Mouse (Mus musculus) liver, postnatal 0 days (tissue): ENCODE measurements at regions not wholly inside any gene's neighbourhood (a gene's known extent, or its start where the extent isn't known, plus 50 kb on each side); places are given as distances from the start of the nearest gene placed in this dataset.

Source experiments
- ATAC-seq: fragments of 200-750 bp; cut with Nextera tagmentation; 2 replicates; pipeline ENCODE4 v1.8.0; 2017; ENCODE audit warnings: mild to moderate bottlenecking, moderate library complexity
- DNase-seq: peaks from one replicate; pipeline ENCODE4 v3.0.0-alpha.2; 2016
- H3K27ac ChIP-seq: fragments of 300-500 bp; sonication (generic); 2 replicates; pipeline ENCODE4 v1.5.1; 2014; ENCODE audit warnings: antibody characterized with exemption, moderate library complexity, mild to moderate bottlenecking, low read depth
- H3K27me3 ChIP-seq: fragments of 300-500 bp; sonication (generic); 2 replicates; pipeline ENCODE4 v1.6.1; 2014; ENCODE audit warnings: low read length, control low read depth, mixed read lengths; ENCODE audit not compliant: insufficient read depth
- H3K36me3 ChIP-seq: fragments of 300-500 bp; sonication (generic); replicated peaks from 2 replicates; pipeline ENCODE4 v1.6.1; 2014; ENCODE audit warnings: mild to moderate bottlenecking, control low read depth, low read length, moderate library complexity, mixed read lengths; ENCODE audit not compliant: insufficient read depth
- H3K4me1 ChIP-seq: fragments of 300-500 bp; sonication (generic); 2 replicates; pipeline ENCODE4 v1.6.1; 2014; ENCODE audit warnings: antibody characterized with exemption, mild to moderate bottlenecking, control low read depth; ENCODE audit not compliant: insufficient read depth
- H3K4me2 ChIP-seq: fragments of 300-500 bp; sonication (generic); 2 replicates; pipeline ENCODE4 v1.6.1; 2014; ENCODE audit warnings: low read depth, mild to moderate bottlenecking, low read length, moderate library complexity, mixed read lengths
- H3K4me3 ChIP-seq: fragments of 300-500 bp; sonication (generic); 2 replicates; pipeline ENCODE4 v1.5.1; 2014; ENCODE audit warnings: low read depth, low read length
- H3K9ac ChIP-seq: fragments of 300-500 bp; sonication (generic); replicated peaks from 2 replicates; pipeline ENCODE4 v1.6.1; 2014; ENCODE audit warnings: mild to moderate bottlenecking, moderate library complexity
- H3K9me3 ChIP-seq: fragments of 300-500 bp; sonication (generic); 2 replicates; pipeline ENCODE4 v1.6.1; 2016; ENCODE audit warnings: mild to moderate bottlenecking, control low read depth, low read length, mixed read lengths
- CTCF ChIP-seq: sonication (generic); IDR thresholded peaks from 2 replicates; pipeline ENCODE4 v1.5.1; 2016; ENCODE audit warnings: antibody characterized with exemption, low read depth
- EP300 ChIP-seq: IDR thresholded peaks from 2 replicates; pipeline ENCODE4 v1.6.1; 2016; ENCODE audit warnings: antibody characterized with exemption, low read depth, mild to moderate bottlenecking
- WGBS: fragments of 180-500 bp; shearing (Covaris S2); extraction: QIAGEN DNeasy Blood & Tissue Kit; methylation state at CpG from one replicate; pipeline ENCODE4 v1.1.7; 2014; ENCODE audit not compliant: insufficient replicate concordance; 5-methylcytosine and 5-hydroxymethylcytosine counted together

DNA sequence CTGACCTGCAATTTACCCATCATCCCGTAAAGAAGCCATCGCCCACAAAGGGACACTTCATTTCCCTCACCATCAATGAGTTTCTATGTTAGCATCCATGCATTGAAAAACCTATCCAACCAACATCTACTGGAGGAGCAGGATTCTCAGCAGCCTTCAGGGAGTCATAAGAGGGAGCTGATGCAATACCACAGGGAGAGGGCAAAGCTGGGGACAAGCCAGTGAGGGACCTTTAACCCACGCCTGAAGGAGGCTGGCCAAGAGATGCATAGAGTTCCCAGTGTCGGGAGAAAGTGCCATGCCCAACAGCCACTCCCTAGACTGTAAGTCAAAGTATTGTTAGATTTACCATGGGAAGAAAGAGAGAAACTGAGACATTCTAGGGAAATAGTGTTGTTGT lies 96.7 kb downstream of the Evx1 start:
- no peak for ATAC-seq
- Histone ChIP-seq H3K4me2 (no peak overlapping the region), H3K27me3 (no peaks in the 10 kb centered on the region), H3K9ac (no peak overlapping the region), H3K36me3 (no peaks in the 10 kb centered on the region), H3K27ac (no peak overlapping the region), H3K4me3 (no peak overlapping the region), H3K9me3 (peaks cover 5% of the 10 kb centered on the region; the same call in 1 of the 2 replicates), H3K4me1 (no peaks in the 10 kb centered on the region)
- WGBS, result 79% methylated on average over 4 of the region's 4 CpGs
- TF ChIP-seq CTCF (no peak), EP300 (no peak)
- DNase-seq, result no peak

DNA sequence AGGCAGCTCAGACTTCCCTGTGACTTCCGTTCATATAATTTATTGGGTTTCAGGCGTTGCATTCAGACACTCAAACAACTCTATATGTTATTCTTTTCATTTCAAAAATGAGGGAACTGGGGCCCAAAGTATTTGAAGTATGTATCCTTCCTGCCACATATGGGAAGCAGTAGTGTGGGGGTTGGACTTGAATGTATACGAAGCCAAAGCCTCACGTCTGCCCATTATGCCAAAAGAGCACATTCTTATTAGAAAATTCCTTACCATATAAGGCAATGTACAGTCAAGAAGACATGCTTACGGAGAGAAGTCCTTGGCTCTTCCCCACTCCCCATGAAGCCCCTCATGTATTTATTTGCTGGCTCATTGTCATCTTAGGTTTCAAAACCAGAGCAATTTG lies 97.4 kb downstream of the Evx1 start:
- H3K4me3 ChIP-seq, result no peak overlapping the region
- no peaks in the 10 kb centered on the region for H3K36me3 ChIP-seq
- H3K4me2 ChIP-seq, result no peak overlapping the region
- peaks cover 5% of the 10 kb centered on the region; the same call in 1 of the 2 replicates for H3K9me3 ChIP-seq
- WGBS, result 67% methylated on average over 5 of the region's 5 CpGs
- TF ChIP-seq CTCF (no peak), EP300 (no peak)
- no peak overlapping the region for H3K27ac ChIP-seq
- no peak for DNase-seq
- no peak overlapping the region for H3K9ac ChIP-seq
- no peaks in the 10 kb centered on the region for H3K27me3 ChIP-seq
- H3K4me1 ChIP-seq, result no peaks in the 10 kb centered on the region
- no peak for ATAC-seq

DNA sequence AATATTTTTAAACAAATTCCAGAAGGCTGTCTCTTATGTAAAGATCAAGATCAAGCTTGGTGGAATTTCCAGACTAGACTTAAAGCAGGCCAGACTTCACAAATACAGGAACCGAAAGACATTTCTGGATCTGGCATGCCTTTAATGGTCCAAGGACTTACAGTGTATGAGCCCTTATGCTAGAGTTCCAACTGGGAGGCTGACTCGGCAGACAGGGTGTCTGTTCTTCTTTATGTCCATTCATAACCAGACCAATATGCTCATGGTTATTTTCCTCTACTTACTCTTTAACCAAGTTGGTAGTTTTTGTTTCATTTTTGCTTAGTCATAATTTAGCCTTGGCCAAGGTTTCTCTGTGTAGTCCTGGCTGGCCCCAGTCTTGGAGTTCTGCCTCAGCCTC lies 98.0 kb downstream of the Evx1 start:
- no peak for DNase-seq
- no peak overlapping the region for H3K27ac ChIP-seq
- H3K36me3 ChIP-seq, result no peaks in the 10 kb centered on the region

DNA sequence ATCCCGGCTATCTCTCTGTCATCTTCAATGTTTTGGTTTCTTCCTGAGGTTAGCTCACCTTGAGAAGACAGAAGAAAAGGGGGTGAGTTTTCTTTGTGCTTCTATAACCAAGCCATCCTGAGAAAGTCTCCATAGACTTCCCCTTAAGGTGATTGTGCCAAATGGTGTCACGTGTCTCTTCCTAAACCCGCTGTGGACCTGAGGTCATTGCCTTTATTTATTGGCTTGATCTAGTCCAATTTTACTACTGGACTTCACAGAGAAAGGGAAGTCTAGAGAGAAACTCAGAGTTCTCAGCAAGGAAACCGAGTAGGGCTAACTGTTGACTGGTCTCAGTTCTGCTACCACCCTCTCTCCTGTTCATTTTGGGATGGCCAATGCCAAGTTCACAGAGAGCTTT lies 100.3 kb downstream of the Evx1 start:
- Histone ChIP-seq H3K27ac (no peak overlapping the region), H3K9ac (no peak overlapping the region), H3K4me3 (no peak overlapping the region), H3K36me3 (no peaks in the 10 kb centered on the region), H3K4me2 (no peak overlapping the region), H3K27me3 (no peaks in the 10 kb centered on the region), H3K9me3 (peaks cover 5% of the 10 kb centered on the region; the same call in 1 of the 2 replicates), H3K4me1 (no peaks in the 10 kb centered on the region)
- ATAC-seq (no peak), DNase-seq (no peak)
- WGBS, result 76% methylated on average over 4 of the region's 4 CpGs
- TF ChIP-seq EP300, result no peak

More for the DNA sequence above, 98.0 kb downstream of the Evx1 start:
- no peak for TF ChIP-seq CTCF
- TF ChIP-seq EP300, result no peak
- WGBS, result 70% methylated on average over 2 of the region's 2 CpGs
- no peak overlapping the region for H3K9ac ChIP-seq
- H3K27me3 ChIP-seq, result no peaks in the 10 kb centered on the region
- H3K9me3 ChIP-seq, result peaks cover 5% of the 10 kb centered on the region; the same call in 1 of the 2 replicates
- no peak overlapping the region for H3K4me2 ChIP-seq
- H3K4me3 ChIP-seq, result no peak overlapping the region
- no peaks in the 10 kb centered on the region for H3K4me1 ChIP-seq
- no peak for ATAC-seq

DNA sequence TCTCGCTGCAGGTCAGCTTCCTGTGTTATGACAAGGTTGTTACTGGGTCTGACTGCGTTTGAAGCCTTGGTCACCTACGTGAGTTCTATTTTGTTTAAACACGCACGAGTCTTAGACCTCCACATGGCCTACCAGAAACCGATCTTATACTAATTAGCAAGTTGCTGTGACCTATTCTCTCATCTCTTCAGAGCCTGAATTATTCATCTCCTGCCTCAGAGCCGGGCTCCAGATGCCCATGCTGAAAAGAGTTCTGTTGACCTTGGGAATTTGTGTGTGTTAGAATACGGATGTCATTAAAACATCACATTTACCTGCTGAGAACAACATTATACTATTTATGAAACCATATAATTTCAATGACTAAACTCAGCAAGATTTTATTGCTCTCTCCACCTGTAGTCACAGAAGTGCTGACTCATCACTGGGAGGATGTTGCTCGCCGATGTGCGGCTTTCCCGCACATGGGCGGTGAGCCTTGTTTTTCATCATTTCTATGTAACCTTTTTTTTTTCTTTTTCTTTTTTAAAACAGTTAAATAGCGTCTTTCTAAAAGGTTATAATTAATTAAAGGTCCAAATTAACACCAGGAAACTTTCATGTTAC lies 102.1 kb downstream of the Evx1 start:
- H3K4me3 ChIP-seq, result no peak overlapping the region
- 84% methylated on average over 14 of the region's 14 CpGs for WGBS
- H3K27ac ChIP-seq, result no peak overlapping the region
- ATAC-seq (no peak), DNase-seq (no peak)
- H3K9me3 ChIP-seq, result peaks cover 5% of the 10 kb centered on the region; the same call in 1 of the 2 replicates
- no peaks in the 10 kb centered on the region for H3K36me3 ChIP-seq
- no peaks in the 10 kb centered on the region for H3K4me1 ChIP-seq
- no peaks in the 10 kb centered on the region for H3K27me3 ChIP-seq
- no peak overlapping the region for H3K9ac ChIP-seq
- no peak for TF ChIP-seq EP300
- no peak for TF ChIP-seq CTCF
- H3K4me2 ChIP-seq, result no peak overlapping the region

DNA sequence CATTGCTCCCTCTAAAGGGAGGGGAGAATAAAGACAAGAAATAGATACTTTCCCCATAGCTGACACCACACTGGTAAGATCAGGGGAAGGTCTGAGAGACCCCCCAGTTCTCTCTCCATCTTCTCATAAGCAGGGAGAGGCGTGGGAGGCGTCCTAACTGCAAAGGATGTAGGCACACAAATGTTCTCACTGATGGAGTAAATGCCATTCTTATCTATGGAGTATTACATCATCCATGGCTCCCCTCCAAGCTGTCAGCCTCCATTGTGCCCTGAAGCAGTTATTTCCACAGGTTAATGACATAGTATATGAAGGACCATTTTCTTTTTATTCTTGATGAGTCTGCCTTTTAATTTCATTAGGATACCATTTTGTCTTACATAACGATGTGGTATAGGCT lies 103.2 kb downstream of the Evx1 start:
- WGBS, result 70% methylated on average over 3 of the region's 3 CpGs

More for the DNA sequence above, 103.2 kb downstream of the Evx1 start:
- no peak overlapping the region for H3K9ac ChIP-seq
- no peak overlapping the region for H3K4me2 ChIP-seq
- no peak for ATAC-seq
- no peaks in the 10 kb centered on the region for H3K4me1 ChIP-seq
- TF ChIP-seq EP300, result no peak
- no peak for TF ChIP-seq CTCF
- H3K9me3 ChIP-seq, result peaks cover 5% of the 10 kb centered on the region; the same call in 1 of the 2 replicates
- no peak overlapping the region for H3K27ac ChIP-seq
- no peak for DNase-seq
- H3K27me3 ChIP-seq, result no peaks in the 10 kb centered on the region
- H3K4me3 ChIP-seq, result no peak overlapping the region
- H3K36me3 ChIP-seq, result no peaks in the 10 kb centered on the region
